Mouse (Mus musculus) lung, embryonic 15.5 days (tissue): Measurements from ENCODE around the gene Eloa. TPM values are rescaled to one million over a fixed set of nuclear protein-coding genes. Genes with fewer than 3 reads are reported as not detected.

Experiments
- ATAC-seq: fragments of 200-750 bp; cut with Nextera tagmentation; 2 replicates; pipeline ENCODE4 v1.8.0; 2017; ENCODE audit warnings: moderate number of reproducible peaks, borderline replicate concordance; ENCODE audit not compliant: low FRiP score, low TSS enrichment; ENCODE audit errors: extremely low read depth
- H3K27ac ChIP-seq: fragments of 300-500 bp; sonication (generic); 2 replicates; pipeline ENCODE4 v1.5.1; 2015; ENCODE audit warnings: moderate library complexity, mild to moderate bottlenecking, inconsistent platforms
- H3K27me3 ChIP-seq: fragments of 300-500 bp; sonication (generic); 2 replicates; pipeline ENCODE4 v1.6.1; 2015; ENCODE audit warnings: inconsistent platforms
- H3K36me3 ChIP-seq: fragments of 300-500 bp; sonication (generic); 2 replicates; pipeline ENCODE4 v1.6.1; 2015; ENCODE audit warnings: inconsistent platforms
- H3K4me1 ChIP-seq: fragments of 300-500 bp; sonication (generic); 2 replicates; pipeline ENCODE4 v1.6.1; 2015; ENCODE audit warnings: inconsistent platforms
- H3K4me2 ChIP-seq: fragments of 300-500 bp; sonication (generic); 2 replicates; pipeline ENCODE4 v1.6.1; 2015; ENCODE audit warnings: inconsistent platforms, mild to moderate bottlenecking, moderate library complexity
- H3K4me3 ChIP-seq: fragments of 300-500 bp; sonication (generic); 2 replicates; pipeline ENCODE4 v1.5.1; 2015; ENCODE audit warnings: mild to moderate bottlenecking, inconsistent platforms
- H3K9ac ChIP-seq: fragments of 300-500 bp; sonication (generic); 2 replicates; pipeline ENCODE4 v1.6.1; 2015; ENCODE audit warnings: inconsistent platforms
- H3K9me3 ChIP-seq: fragments of 300-500 bp; sonication (generic); 2 replicates; pipeline ENCODE4 v1.6.1; 2016; ENCODE audit warnings: inconsistent platforms
- WGBS: fragments of 180-500 bp; shearing (Covaris S2); methylation state at CpG from one replicate; pipeline ENCODE4 v1.1.7; 2015; 5-methylcytosine and 5-hydroxymethylcytosine counted together
- polyA plus RNA-seq: library from polyadenylated mRNA; unstranded; fragments of >200 nt; fragmentation: Nextera tagmentation; extraction: Ambion mirVana; gene quantifications from 2 replicates; pipeline ENCODE4 v1.2.1, GENCODE M21; 2015

The Eloa gene
- polyA plus RNA-seq, 1 experiment from 2014 or later = 38.3 TPM

- ATAC-seq = no peak
- 54% methylated on average over 13 of the region's 13 CpGs for WGBS
- peaks cover 59% of the 10 kb centered on the region for H3K36me3 ChIP-seq
- peaks cover 17% of the 10 kb centered on the region for H3K4me1 ChIP-seq
- peak overlapping the region; percentile 95 for H3K4me3 ChIP-seq
- no peaks in the 10 kb centered on the region for H3K27me3 ChIP-seq
- H3K9ac ChIP-seq = peak overlapping the region; percentile 95; the same call in 1 of the 2 replicates
- peak overlapping the region; percentile 91 for H3K4me2 ChIP-seq
- no peak overlapping the region for H3K27ac ChIP-seq
- no peaks in the 10 kb centered on the region for H3K9me3 ChIP-seq
Measured at GRCm38 (mm10) chr4:135972911-135973811, 48.4 kb downstream of the Eloa start.

- Histone ChIP-seq H3K9ac (peak within 1 kb of the TSS; percentile 95), H3K4me3 (peak within 1 kb of the TSS; percentile 95), H3K27me3 (no peaks in the 10 kb centered on the region), H3K4me2 (peak within 1 kb of the TSS; percentile 91), H3K36me3 (peaks cover 62% of the 10 kb centered on the region), H3K27ac (peak within 1 kb of the TSS; percentile 60), H3K4me1 (peaks cover 17% of the 10 kb centered on the region), H3K9me3 (no peaks in the 10 kb centered on the region)
- peak; percentile 82 for ATAC-seq
- under 1% methylated on average over 19 of the region's 19 CpGs for WGBS
Measured at GRCm38 (mm10) chr4:135972556-135972906, 49.0 kb downstream of the Eloa start, which contains the start of gene Lypla2. Lypla2 (minus strand) TSS chr4:135972626.

- H3K4me2 ChIP-seq = peak overlapping the region; percentile 91
- no peaks in the 10 kb centered on the region for H3K9me3 ChIP-seq
- H3K9ac ChIP-seq = peak overlapping the region; percentile 95
- ATAC-seq = no peak
- WGBS = under 1% methylated on average over 34 of the region's 35 CpGs
- H3K36me3 ChIP-seq = peaks cover 65% of the 10 kb centered on the region
- H3K4me1 ChIP-seq = peaks cover 17% of the 10 kb centered on the region
- peak overlapping the region; percentile 60 for H3K27ac ChIP-seq
- H3K27me3 ChIP-seq = no peaks in the 10 kb centered on the region
- H3K4me3 ChIP-seq = peak overlapping the region; percentile 95
Measured at GRCm38 (mm10) chr4:135971805-135972555, 49.6 kb downstream of the Eloa start.

- Histone ChIP-seq H3K27me3 (no peaks in the 10 kb centered on the region), H3K4me1 (peaks cover 17% of the 10 kb centered on the region), H3K27ac (no peak overlapping the region), H3K4me3 (no peak overlapping the region), H3K4me2 (no peak overlapping the region), H3K9ac (no peak overlapping the region), H3K36me3 (peaks cover 59% of the 10 kb centered on the region), H3K9me3 (no peaks in the 10 kb centered on the region)
- no peak for ATAC-seq
- 84% methylated on average over 11 of the region's 11 CpGs for WGBS
Measured at GRCm38 (mm10) chr4:135970585-135970984, 51.0 kb downstream of the Eloa start.

- Histone ChIP-seq H3K4me2 (no peak overlapping the region), H3K9me3 (no peaks in the 10 kb centered on the region), H3K27ac (no peak overlapping the region), H3K4me1 (peaks cover 24% of the 10 kb centered on the region), H3K27me3 (no peaks in the 10 kb centered on the region), H3K9ac (no peak overlapping the region), H3K36me3 (peaks cover 47% of the 10 kb centered on the region), H3K4me3 (no peak overlapping the region)
- WGBS = 83% methylated on average over 13 of the region's 13 CpGs
- no peak for ATAC-seq
Measured at GRCm38 (mm10) chr4:135969070-135969750, 52.4 kb downstream of the Eloa start.

GRCm38 (mm10) chr4:135968271-135968869 is 53.2 kb downstream of the Eloa start:
- Histone ChIP-seq H3K36me3 (peaks cover 45% of the 10 kb centered on the region), H3K4me2 (no peak overlapping the region), H3K4me3 (no peak overlapping the region), H3K27ac (no peak overlapping the region), H3K9me3 (no peaks in the 10 kb centered on the region), H3K4me1 (peaks cover 26% of the 10 kb centered on the region), H3K9ac (no peak overlapping the region), H3K27me3 (no peaks in the 10 kb centered on the region)
- WGBS = 51% methylated on average over 19 of the region's 19 CpGs
- no peak for ATAC-seq

- no peak overlapping the region for H3K4me3 ChIP-seq
- H3K9me3 ChIP-seq = no peaks in the 10 kb centered on the region
- H3K9ac ChIP-seq = no peak overlapping the region
- ATAC-seq = no peak
- peaks cover 45% of the 10 kb centered on the region for H3K36me3 ChIP-seq
- 84% methylated on average over 18 of the region's 18 CpGs for WGBS
- no peaks in the 10 kb centered on the region for H3K27me3 ChIP-seq
- H3K27ac ChIP-seq = no peak overlapping the region
- H3K4me1 ChIP-seq = peaks cover 30% of the 10 kb centered on the region
- no peak overlapping the region for H3K4me2 ChIP-seq
Measured at GRCm38 (mm10) chr4:135967086-135967760, 54.3 kb downstream of the Eloa start.

- no peak for ATAC-seq
- H3K9me3 ChIP-seq = no peaks in the 10 kb centered on the region
- H3K4me3 ChIP-seq = no peak overlapping the region
- peaks cover 24% of the 10 kb centered on the region for H3K4me1 ChIP-seq
- H3K9ac ChIP-seq = no peak overlapping the region
- H3K36me3 ChIP-seq = peaks cover 45% of the 10 kb centered on the region
- no peaks in the 10 kb centered on the region for H3K27me3 ChIP-seq
- H3K27ac ChIP-seq = no peak overlapping the region
- WGBS = 88% methylated on average over 16 of the region's 16 CpGs
- no peak overlapping the region for H3K4me2 ChIP-seq
Measured at GRCm38 (mm10) chr4:135966283-135966682, 55.3 kb downstream of the Eloa start.

- no peak overlapping the region for H3K4me3 ChIP-seq
- no peak overlapping the region for H3K27ac ChIP-seq
- peaks cover 17% of the 10 kb centered on the region for H3K4me1 ChIP-seq
- H3K9me3 ChIP-seq = no peaks in the 10 kb centered on the region
- H3K9ac ChIP-seq = no peak overlapping the region
- no peaks in the 10 kb centered on the region for H3K27me3 ChIP-seq
- peaks cover 45% of the 10 kb centered on the region for H3K36me3 ChIP-seq
- ATAC-seq = no peak
- H3K4me2 ChIP-seq = peak overlapping the region; percentile 94
- 79% methylated on average over 9 of the region's 9 CpGs for WGBS
Measured at GRCm38 (mm10) chr4:135965113-135965512, 56.5 kb downstream of the Eloa start.

GRCm38 (mm10) chr4:135964426-135964825 is 57.1 kb downstream of the Eloa start:
- peak overlapping the region; percentile 89 for H3K4me3 ChIP-seq
- peak overlapping the region; percentile 94 for H3K4me2 ChIP-seq
- H3K9me3 ChIP-seq = no peaks in the 10 kb centered on the region
- H3K27ac ChIP-seq = peak overlapping the region; percentile 69
- H3K36me3 ChIP-seq = peaks cover 45% of the 10 kb centered on the region
- no peaks in the 10 kb centered on the region for H3K27me3 ChIP-seq
- WGBS = 2% methylated on average over 12 of the region's 12 CpGs
- no peak for ATAC-seq
- H3K4me1 ChIP-seq = peaks cover 17% of the 10 kb centered on the region
- H3K9ac ChIP-seq = peak overlapping the region; percentile 80
